Mouse (Mus musculus): ENCODE results near the gene Ppp2r1a.

The Ppp2r1a gene

GRCm38 (mm10) chr17:20944985-20945891 lies at the start of gene Ppp2r1a:
Gene Ppp2r1a, plus strand, starts transcription at chr17:20945311.
- peak; percentile 99 for DNase-seq (ENCODE audit: low spot score)

- no peak for DNase-seq (ENCODE audit: low spot score)
These were observed 40.1 kb upstream of the Ppp2r1a start, which contains the start of gene Vmn1r231 for GRCm38 (mm10) chr17:20904991-20905390. Gene Vmn1r231, minus strand, starts transcription at chr17:20905091.

GRCm38 (mm10) chr17:20919614-20920013 lies 25.5 kb upstream of the Ppp2r1a start, which contains the start of gene Vmn1r232:
Gene Vmn1r232, minus strand, starts transcription at chr17:20919714.
- DNase-seq (ENCODE audit: low spot score): no peak

- DNase-seq (ENCODE audit: low spot score): no peak
These were observed 885 bp upstream of the Ppp2r1a start for GRCm38 (mm10) chr17:20944226-20944625.

- peak; percentile 19 for DNase-seq (ENCODE audit: low spot score)
These were observed 985 bp downstream of the Ppp2r1a start for GRCm38 (mm10) chr17:20946026-20946565.

- DNase-seq (ENCODE audit: low spot score): no peak
These were observed 1.5 kb downstream of the Ppp2r1a start for GRCm38 (mm10) chr17:20946636-20947035.

- no peak for DNase-seq (ENCODE audit: low spot score)
These were observed 15.3 kb downstream of the Ppp2r1a start for GRCm38 (mm10) chr17:20960386-20960785.

- no peak for DNase-seq (ENCODE audit: low spot score)
These were observed 20.3 kb downstream of the Ppp2r1a start for GRCm38 (mm10) chr17:20965421-20965820.

GRCm38 (mm10) chr17:20966681-20967080 lies 21.6 kb downstream of the Ppp2r1a start:
- DNase-seq (ENCODE audit: low spot score): no peak

GRCm38 (mm10) chr17:20993716-20994115 lies 48.6 kb downstream of the Ppp2r1a start:
- DNase-seq (ENCODE audit: low spot score): no peak

GRCm38 (mm10) chr17:20996364-20996763 lies 51.3 kb downstream of the Ppp2r1a start, which contains the start of gene Vmn1r233:
Gene Vmn1r233, minus strand, starts transcription at chr17:20996464.
- no peak for DNase-seq (ENCODE audit: low spot score)

GRCm38 (mm10) chr17:21008382-21009331 lies 63.5 kb downstream of the Ppp2r1a start, which contains the start of gene Zfp160:
Gene Zfp160, plus strand, starts transcription at chr17:21008903.
- DNase-seq (ENCODE audit: low spot score): peak; percentile 90

- DNase-seq (ENCODE audit: low spot score): no peak
These were observed 64.6 kb downstream of the Ppp2r1a start for GRCm38 (mm10) chr17:21009726-21010125.

Data from layer of hippocampus, adult 11-12 months (tissue).